Mouse (Mus musculus) thymus, adult 2 months (tissue): ENCODE measurements around the gene Tomm7. TPM values are rescaled to one million over a fixed set of nuclear protein-coding genes. Genes with fewer than 3 reads are reported as not detected.
"Not testable (repeated sequence)": the region's sequence is repeated elsewhere in the genome, so short reads cannot be mapped to it uniquely, and the experiment has no call there.

ENCODE experiments used
- DNase-seq: peaks from one replicate; pipeline ENCODE4 v3.0.0; 2021
- H3K27ac ChIP-seq: fragments of 200-500 bp; 2 replicates; pipeline ENCODE4 v1.5.1; 2012; ENCODE audit warnings: low read length, control low read depth; ENCODE audit not compliant: control insufficient read depth, insufficient read depth
- H3K27me3 ChIP-seq: fragments of 200-500 bp; 2 replicates; pipeline ENCODE4 v1.6.1; 2012; ENCODE audit warnings: mild to moderate bottlenecking, low read length, moderate library complexity, mixed read lengths; ENCODE audit not compliant: control insufficient read depth, insufficient read depth
- H3K36me3 ChIP-seq: fragments of 200-500 bp; 2 replicates; pipeline ENCODE4 v1.6.1; 2012; ENCODE audit warnings: mild to moderate bottlenecking, low read length, moderate library complexity; ENCODE audit not compliant: control insufficient read depth, insufficient read depth
- H3K4me1 ChIP-seq: fragments of 200-500 bp; replicated peaks from 2 replicates; pipeline ENCODE4 v1.6.1; 2012; ENCODE audit warnings: low read length; ENCODE audit not compliant: control insufficient read depth, insufficient read depth
- H3K4me3 ChIP-seq: fragments of 200-500 bp; 2 replicates; pipeline ENCODE4 v1.5.1; 2012; ENCODE audit warnings: mild to moderate bottlenecking, low read length, control low read depth, moderate library complexity; ENCODE audit not compliant: control insufficient read depth, insufficient read depth
- CTCF ChIP-seq: fragments of 200-500 bp; IDR thresholded peaks from 2 replicates; pipeline ENCODE4 v1.5.1; 2012; ENCODE audit warnings: mild to moderate bottlenecking, control low read depth, low read length, moderate library complexity, borderline replicate concordance; ENCODE audit not compliant: control insufficient read depth, poor library complexity, insufficient read depth; ENCODE audit errors: extremely low read depth
- POLR2A ChIP-seq: fragments of 200-500 bp; IDR thresholded peaks from 2 replicates; pipeline ENCODE4 v1.6.1; 2012; ENCODE audit warnings: mild to moderate bottlenecking, low read length, control low read depth, moderate library complexity; ENCODE audit not compliant: control insufficient read depth, poor library complexity, insufficient read depth; ENCODE audit errors: extremely low read depth
- WGBS: fragments of 180-500 bp; shearing (Covaris S2); methylation state at CpG from one replicate; pipeline ENCODE4 v1.1.7; 2018; 5-methylcytosine and 5-hydroxymethylcytosine counted together
- polyA plus RNA-seq: library from polyadenylated mRNA; depleted of rRNA; stranded (reverse); fragments of >200 nt; gene quantifications from 2 replicates; pipeline ENCODE4 v1.2.3, GENCODE M21; 2012

The Tomm7 gene
- polyA plus RNA-seq, 1 experiment: 43.3 TPM

- H3K27me3 ChIP-seq: no peaks in the 10 kb centered on the region
- H3K27ac ChIP-seq: no peak overlapping the region
- H3K4me1 ChIP-seq: no peaks in the 10 kb centered on the region
- peak overlapping the region; percentile 84 for H3K4me3 ChIP-seq
- peaks cover 17% of the 10 kb centered on the region for H3K36me3 ChIP-seq
- peak; percentile 93 for DNase-seq
- TF ChIP-seq POLR2A (peak; percentile 76), CTCF (peak; percentile 82; the same call in 1 of the 2 replicates)
- under 1% methylated on average over 61 of the region's 61 CpGs for WGBS
These were observed 6.6 kb upstream of the Tomm7 start for GRCm38 (mm10) chr5:23850345-23851159.

- Histone ChIP-seq H3K4me1 (peaks cover 6% of the 10 kb centered on the region; the same call in 1 of the 2 replicates), H3K36me3 (no peaks in the 10 kb centered on the region), H3K27ac (no peak overlapping the region), H3K27me3 (no peaks in the 10 kb centered on the region), H3K4me3 (no peak overlapping the region)
- WGBS: 94% methylated on average over 3 of the region's 3 CpGs
- TF ChIP-seq CTCF (no peak), POLR2A (no peak)
- DNase-seq: no peak
These were observed 1.2 kb upstream of the Tomm7 start for GRCm38 (mm10) chr5:23845141-23845540.

- no peak for DNase-seq
These were observed 525 bp upstream of the Tomm7 start for GRCm38 (mm10) chr5:23844531-23844841.

GRCm38 (mm10) chr5:23838158-23838557 is 5.8 kb downstream of the Tomm7 start:
- Histone ChIP-seq H3K36me3 (peaks cover 11% of the 10 kb centered on the region), H3K27me3 (no peaks in the 10 kb centered on the region), H3K4me3 (no peak overlapping the region), H3K4me1 (peaks cover 4% of the 10 kb centered on the region; the same call in 1 of the 2 replicates), H3K27ac (no peak overlapping the region)
- DNase-seq: no peak
- WGBS: 90% methylated on average over 7 of the region's 7 CpGs
- no peak for TF ChIP-seq POLR2A

More at GRCm38 (mm10) chr5:23844531-23844841, 525 bp upstream of the Tomm7 start:
- TF ChIP-seq CTCF: no peak
- no peak for TF ChIP-seq POLR2A
- Histone ChIP-seq H3K4me1 (peaks cover 6% of the 10 kb centered on the region; the same call in 1 of the 2 replicates), H3K27me3 (no peaks in the 10 kb centered on the region), H3K36me3 (peaks cover 3% of the 10 kb centered on the region), H3K4me3 (peak overlapping the region; percentile 78), H3K27ac (no peak overlapping the region)
- WGBS: 25% methylated on average over 7 of the region's 7 CpGs

- H3K4me1 ChIP-seq, H3K4me3 ChIP-seq, H3K27ac ChIP-seq, H3K27me3 ChIP-seq, DNase-seq: not testable (repeated sequence)
- WGBS: 80% methylated on average over 1 of the region's 1 CpGs
- peaks cover 11% of the 10 kb centered on the region for H3K36me3 ChIP-seq
These were observed 8.3 kb downstream of the Tomm7 start for GRCm38 (mm10) chr5:23835691-23836090.

GRCm38 (mm10) chr5:23830897-23831752 is 12.8 kb downstream of the Tomm7 start:
- H3K4me3 ChIP-seq: no peak overlapping the region
- WGBS: 46% methylated on average over 58 of the region's 58 CpGs
- no peaks in the 10 kb centered on the region for H3K36me3 ChIP-seq
- no peak overlapping the region for H3K27ac ChIP-seq
- H3K4me1 ChIP-seq: 0 out of 2 replicates have a peak, but pooled peaks cover 3% of the 10 kb centered on the region
- H3K27me3 ChIP-seq: no peaks in the 10 kb centered on the region
- TF ChIP-seq CTCF (no peak), POLR2A (no peak)
- DNase-seq: no peak

GRCm38 (mm10) chr5:23826321-23827004 is 17.5 kb downstream of the Tomm7 start:
- no peaks in the 10 kb centered on the region for H3K27me3 ChIP-seq
- no peak for TF ChIP-seq POLR2A
- no peak; the same call in 1 of the 2 replicates for TF ChIP-seq CTCF
- H3K27ac ChIP-seq: no peak overlapping the region

More at GRCm38 (mm10) chr5:23826321-23827004, 17.5 kb downstream of the Tomm7 start:
- Histone ChIP-seq H3K4me3 (no peak overlapping the region), H3K36me3 (no peaks in the 10 kb centered on the region), H3K4me1 (0 out of 2 replicates have a peak, but pooled peaks cover 3% of the 10 kb centered on the region)
- DNase-seq: peak; percentile 78
- WGBS: 43% methylated on average over 11 of the region's 11 CpGs
